14 mouse cellular contexts compared by ENCODE assay signal in the genomic region with DNA sequence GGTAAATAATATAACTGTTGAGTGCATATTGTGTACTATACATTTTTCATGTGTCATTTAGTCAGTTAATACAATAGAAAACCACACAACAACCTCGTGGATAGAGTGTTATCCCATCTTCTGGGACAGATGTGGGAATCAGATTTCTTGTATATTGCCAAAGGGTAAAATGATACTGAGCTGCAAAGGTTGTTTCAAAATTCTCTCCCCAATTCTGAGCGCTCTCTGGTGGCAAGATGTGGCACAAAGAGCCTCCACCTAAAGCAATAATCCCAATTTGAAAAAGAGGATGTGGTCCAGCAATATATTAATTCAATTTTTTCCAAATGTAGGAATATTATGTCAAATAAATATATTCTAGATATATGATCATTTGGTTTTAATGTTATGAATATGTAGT. TPM values are rescaled to one million over a fixed set of nuclear protein-coding genes. Genes with fewer than 3 reads are reported as not detected.
A peak's percentile ranks its signal among the peaks of the same experiment; 100 is the strongest.
DNase-seq lines count a peak whose midpoint lies in the region; ATAC-seq and TF ChIP-seq lines count a peak whose summit lies in the region.
"Had no signal": no experiment of that assay in that cellular context is flagged by ENCODE, and none has a peak within 500 bp of the region (broad histone marks: within the 10 kb centered on the region; RNA-seq: fewer than 3 reads in every experiment).

No protein-coding gene starts in this region.

- H3K9me3 ChIP-seq in embryonic facial prominence, embryonic 14.5 days (ENCODE audit: control insufficient read depth, low read length), result no peaks in the 10 kb centered on the region
- H3K9me3 ChIP-seq in intestine, embryonic 15.5 days, result no peaks in the 10 kb centered on the region
- H3K9me3 ChIP-seq: forebrain, embryonic 10.5 days; limb, embryonic 13.5 days; midbrain, embryonic 12.5 days had no signal

- H3K4me1 ChIP-seq in embryonic facial prominence, embryonic 14.5 days (ENCODE audit: control insufficient read depth, insufficient read depth, low read length), result no peaks in the 10 kb centered on the region
- 0 out of 2 replicates have a peak, but pooled peaks cover 2% of the 10 kb centered on the region for H3K4me1 ChIP-seq in intestine, embryonic 15.5 days (replicated peaks)
- H3K4me1 ChIP-seq: limb, embryonic 13.5 days had no signal

- DNase-seq in cerebellum, postnatal 10 days, result peak; percentile 51 to 53
- DNase-seq in cerebellum, adult 9-11 months, result no peak
- DNase-seq in layer of hippocampus, adult 2 months (ENCODE audit: low spot score in 2 of 2), result no peak
- DNase-seq in layer of hippocampus, adult 8-10 months (ENCODE audit: low spot score in 2 of 2), result no peak
- DNase-seq in A20 (ENCODE audit: low read depth, low spot score), result peak; percentile 21
- DNase-seq in embryonic facial prominence, embryonic 14.5 days (ENCODE audit: low spot score), result peak; percentile 11
- no peak for DNase-seq in testis, postnatal 14 days (ENCODE audit: low spot score)
- DNase-seq: heart, adult 18-20 months; layer of hippocampus, adult 9-11 months had no signal

- no peak for ATAC-seq in embryonic facial prominence, embryonic 14.5 days (ENCODE audit: low read depth)
- ATAC-seq in intestine, embryonic 15.5 days, result no peak
- ATAC-seq: hindbrain, embryonic 16.5 days had no signal

- H3K36me3 ChIP-seq in embryonic facial prominence, embryonic 14.5 days (ENCODE audit: control insufficient read depth, insufficient read depth, low read length), result no peaks in the 10 kb centered on the region
- no peaks in the 10 kb centered on the region for H3K36me3 ChIP-seq in intestine, embryonic 15.5 days
- H3K36me3 ChIP-seq: forebrain, embryonic 10.5 days; limb, embryonic 13.5 days; midbrain, embryonic 12.5 days had no signal

- no peaks in the 10 kb centered on the region for H3K27me3 ChIP-seq in embryonic facial prominence, embryonic 14.5 days (replicated peaks; ENCODE audit: control insufficient read depth, insufficient read depth, low read length)
- no peaks in the 10 kb centered on the region for H3K27me3 ChIP-seq in intestine, embryonic 15.5 days (replicated peaks)
- H3K27me3 ChIP-seq: midbrain, embryonic 12.5 days had no signal

- H3K27ac ChIP-seq in layer of hippocampus, adult 2 months, result no peak overlapping the region
- H3K27ac ChIP-seq in embryonic facial prominence, embryonic 14.5 days (replicated peaks; ENCODE audit: low read depth, low read length), result no peak overlapping the region
- H3K27ac ChIP-seq in intestine, embryonic 15.5 days, result no peak overlapping the region
- H3K27ac ChIP-seq: forebrain, embryonic 10.5 days; limb, embryonic 13.5 days; midbrain, embryonic 12.5 days had no signal

- no peak overlapping the region for H3K4me2 ChIP-seq in embryonic facial prominence, embryonic 14.5 days (ENCODE audit: low read depth, low read length)
- H3K4me2 ChIP-seq in intestine, embryonic 15.5 days (replicated peaks), result no peak overlapping the region
- H3K4me2 ChIP-seq: limb, embryonic 13.5 days; midbrain, embryonic 12.5 days had no signal

- peak; percentile 76 for TF ChIP-seq CTCF in layer of hippocampus, adult 2 months (conservative IDR thresholded peaks at IDR 0.05)

- 17% methylated on average over 2 of the region's 2 CpGs for WGBS in embryonic facial prominence, embryonic 14.5 days
- 35% methylated on average over 2 of the region's 2 CpGs for WGBS in intestine, embryonic 15.5 days

- H3K9ac ChIP-seq in embryonic facial prominence, embryonic 14.5 days (ENCODE audit: low read depth, low read length), result no peak overlapping the region
- H3K9ac ChIP-seq in intestine, embryonic 15.5 days, result no peak overlapping the region
- H3K9ac ChIP-seq: limb, embryonic 13.5 days; midbrain, embryonic 12.5 days had no signal

- H3K4me3 ChIP-seq in layer of hippocampus, adult 2 months, result no peak overlapping the region
- no peak overlapping the region for H3K4me3 ChIP-seq in embryonic facial prominence, embryonic 14.5 days (ENCODE audit: low read depth, low read length)
- no peak overlapping the region for H3K4me3 ChIP-seq in intestine, embryonic 15.5 days (replicated peaks)
- H3K4me3 ChIP-seq: forebrain, embryonic 10.5 days; limb, embryonic 13.5 days; midbrain, embryonic 12.5 days had no signal

RNA-seq across cellular contexts. Expression of gene Hectd2, which starts 5.7 kb away (rescaled TPM):
- 10 to 100 TPM; 42.7 to 45.3 TPM for total RNA-seq in layer of hippocampus, adult 2 months (2021)
- total RNA-seq in layer of hippocampus, adult 8-10 months (2022), result 10 to 100 TPM; 37.9 to 43.5 (median 40.1) TPM
- 4.3 and 4.9 TPM in 2 replicates for polyA plus RNA-seq in embryonic facial prominence, embryonic 14.5 days (2014; fragmentation: Nextera tagmentation; extraction: Ambion mirVana)
- 1.9 and 2.2 TPM in 2 replicates for polyA plus RNA-seq in intestine, embryonic 15.5 days (2015; fragmentation: Nextera tagmentation; extraction: Ambion mirVana)

Comparison
In these comparisons a context has a peak if more than half of its experiments do, and no peak if none do; other contexts are left out.
1. DNase-seq: peak in cerebellum, postnatal 10 days (2 of 2), A20 (single experiment) and embryonic facial prominence, embryonic 14.5 days (single experiment); none in cerebellum, adult 9-11 months (single experiment), layer of hippocampus, adult 2 months (0 of 2), layer of hippocampus, adult 8-10 months (0 of 2) and testis, postnatal 14 days (single experiment).